Mouse (Mus musculus): Measurements from ENCODE around the gene Tgfbr3. TPM values are rescaled to one million over a fixed set of nuclear protein-coding genes. Genes with fewer than 3 reads are reported as not detected.

Tgfbr3 gene
- polyA plus RNA-seq, 1 experiment from 2014 or later = 12.4 TPM

DNA sequence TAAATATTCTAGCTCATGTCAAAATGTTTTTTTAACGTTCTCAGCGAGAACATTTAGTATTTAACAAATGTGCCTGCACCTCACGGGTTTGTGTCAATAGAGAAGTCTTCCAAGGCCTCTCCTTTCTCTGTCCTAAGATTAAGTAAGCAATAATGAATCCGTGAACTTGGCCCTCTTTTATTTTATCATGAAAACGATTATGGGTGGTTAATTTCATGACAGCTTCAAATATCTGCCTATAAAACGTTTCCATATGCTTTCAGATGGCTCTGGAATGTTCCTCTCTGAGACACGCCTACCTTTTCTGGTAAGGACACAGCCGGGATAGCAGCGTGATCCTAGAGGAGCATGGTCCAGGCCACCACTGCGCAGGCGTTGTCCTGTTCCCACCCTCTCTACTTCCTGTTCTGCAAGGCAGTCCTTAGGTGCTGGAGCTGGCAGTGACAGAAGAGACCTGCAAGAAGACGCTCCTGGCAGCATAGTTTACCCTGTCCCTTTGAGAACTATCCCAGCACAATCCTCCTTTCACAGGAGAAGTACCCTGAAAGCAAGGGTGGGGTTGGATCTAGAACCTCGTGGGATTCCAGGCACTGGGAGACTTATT is 214.3 kb downstream of the Tgfbr3 start:
- Histone ChIP-seq H3K36me3 (ENCODE audit: control insufficient read depth, insufficient read depth, low read length) (no peaks in the 10 kb centered on the region), H3K27ac (replicated peaks; ENCODE audit: low read depth, low read length) (no peak overlapping the region)
- no peak for DNase-seq (ENCODE audit: low spot score)

DNA sequence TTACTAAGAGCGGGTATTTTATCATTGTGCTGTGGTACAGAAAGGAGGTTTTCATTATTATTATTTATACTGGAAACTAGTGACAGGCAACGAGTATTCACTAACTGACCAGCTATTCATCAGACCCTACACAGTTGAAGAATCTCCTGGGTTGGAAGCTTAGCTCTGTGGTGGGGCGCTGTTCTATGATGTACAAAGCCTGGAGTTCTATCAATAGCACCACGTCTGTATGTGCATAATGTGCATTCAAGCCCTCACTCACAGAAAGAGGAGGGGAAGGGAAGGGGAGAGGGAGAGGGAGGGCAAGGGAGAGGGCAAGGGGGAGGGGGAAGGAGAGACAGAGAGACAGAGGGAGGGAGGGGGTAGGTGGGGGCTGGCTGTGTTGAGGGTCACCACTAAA is 215.1 kb downstream of the Tgfbr3 start:
- 68% methylated on average over 4 of the region's 4 CpGs for WGBS
- H3K4me1 ChIP-seq (ENCODE audit: control insufficient read depth, insufficient read depth, low read length) = no peaks in the 10 kb centered on the region
- no peaks in the 10 kb centered on the region for H3K9me3 ChIP-seq (ENCODE audit: control insufficient read depth, low read length)
- H3K36me3 ChIP-seq (ENCODE audit: control insufficient read depth, insufficient read depth, low read length) = no peaks in the 10 kb centered on the region
- no peak overlapping the region for H3K4me3 ChIP-seq (ENCODE audit: low read depth, low read length)
- no peak overlapping the region for H3K4me2 ChIP-seq (ENCODE audit: low read depth, severe bottlenecking)
- H3K27ac ChIP-seq (replicated peaks; ENCODE audit: low read depth, low read length) = no peak overlapping the region
- no peak for ATAC-seq (ENCODE audit: insufficient number of reproducible peaks, low FRiP score, low TSS enrichment, low read depth)
- no peak for DNase-seq (ENCODE audit: low spot score)
- no peak overlapping the region for H3K9ac ChIP-seq (ENCODE audit: low read length)
- no peaks in the 10 kb centered on the region for H3K27me3 ChIP-seq (ENCODE audit: control insufficient read depth, insufficient read depth, low read length)

More for the DNA sequence above, 214.3 kb downstream of the Tgfbr3 start:
- ATAC-seq (ENCODE audit: insufficient number of reproducible peaks, low FRiP score, low TSS enrichment, low read depth) = no peak
- Histone ChIP-seq H3K4me3 (ENCODE audit: low read depth, low read length) (no peak overlapping the region), H3K4me1 (ENCODE audit: control insufficient read depth, insufficient read depth, low read length) (no peaks in the 10 kb centered on the region), H3K27me3 (ENCODE audit: control insufficient read depth, insufficient read depth, low read length) (no peaks in the 10 kb centered on the region), H3K9me3 (ENCODE audit: control insufficient read depth, low read length) (no peaks in the 10 kb centered on the region), H3K9ac (ENCODE audit: low read length) (no peak overlapping the region), H3K4me2 (ENCODE audit: low read depth, severe bottlenecking) (no peak overlapping the region)
- 82% methylated on average over 13 of the region's 13 CpGs for WGBS

DNA sequence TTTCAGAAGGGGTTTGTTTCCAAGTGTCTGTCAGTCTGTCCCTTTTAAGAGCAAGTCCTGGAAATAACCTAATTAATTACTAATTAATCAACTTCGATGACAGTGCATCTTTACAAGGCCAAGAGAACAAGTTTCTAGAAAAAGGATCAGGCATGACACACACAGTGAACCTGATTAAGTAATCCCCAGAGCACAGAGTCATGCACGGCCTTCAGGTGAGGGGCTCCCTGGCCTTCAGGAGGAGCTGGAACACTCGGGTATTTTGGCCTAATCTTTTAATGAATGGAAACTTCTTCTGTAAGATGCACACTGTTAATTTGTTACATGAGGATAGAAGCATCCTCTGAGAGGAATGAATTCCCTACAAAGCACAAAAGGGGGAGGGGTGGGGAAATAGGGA is 215.9 kb downstream of the Tgfbr3 start:
- DNase-seq (ENCODE audit: low spot score) (no peak), ATAC-seq (ENCODE audit: insufficient number of reproducible peaks, low FRiP score, low TSS enrichment, low read depth) (no peak)
- Histone ChIP-seq H3K27ac (replicated peaks; ENCODE audit: low read depth, low read length) (no peak overlapping the region), H3K4me3 (ENCODE audit: low read depth, low read length) (no peak overlapping the region), H3K27me3 (ENCODE audit: control insufficient read depth, insufficient read depth, low read length) (no peaks in the 10 kb centered on the region), H3K36me3 (ENCODE audit: control insufficient read depth, insufficient read depth, low read length) (no peaks in the 10 kb centered on the region), H3K4me2 (ENCODE audit: low read depth, severe bottlenecking) (no peak overlapping the region), H3K4me1 (ENCODE audit: control insufficient read depth, insufficient read depth, low read length) (no peaks in the 10 kb centered on the region), H3K9me3 (ENCODE audit: control insufficient read depth, low read length) (no peaks in the 10 kb centered on the region), H3K9ac (ENCODE audit: low read length) (no peak overlapping the region)
- 68% methylated on average over 3 of the region's 3 CpGs for WGBS

GRCm38 (mm10) chr5:107068146-107068545 is 221.3 kb downstream of the Tgfbr3 start:
- no peaks in the 10 kb centered on the region for H3K27me3 ChIP-seq (ENCODE audit: control insufficient read depth, insufficient read depth, low read length)
- H3K4me2 ChIP-seq (ENCODE audit: low read depth, severe bottlenecking) = no peak overlapping the region
- H3K27ac ChIP-seq (replicated peaks; ENCODE audit: low read depth, low read length) = no peak overlapping the region
- no peaks in the 10 kb centered on the region for H3K4me1 ChIP-seq (ENCODE audit: control insufficient read depth, insufficient read depth, low read length)
- no peak for DNase-seq (ENCODE audit: low spot score)
- WGBS = 88% methylated on average over 5 of the region's 5 CpGs
- no peak overlapping the region for H3K9ac ChIP-seq (ENCODE audit: low read length)
- no peak for ATAC-seq (ENCODE audit: insufficient number of reproducible peaks, low FRiP score, low TSS enrichment, low read depth)
- H3K36me3 ChIP-seq (ENCODE audit: control insufficient read depth, insufficient read depth, low read length) = no peaks in the 10 kb centered on the region
- no peak overlapping the region for H3K4me3 ChIP-seq (ENCODE audit: low read depth, low read length)
- H3K9me3 ChIP-seq (ENCODE audit: control insufficient read depth, low read length) = no peaks in the 10 kb centered on the region

DNA sequence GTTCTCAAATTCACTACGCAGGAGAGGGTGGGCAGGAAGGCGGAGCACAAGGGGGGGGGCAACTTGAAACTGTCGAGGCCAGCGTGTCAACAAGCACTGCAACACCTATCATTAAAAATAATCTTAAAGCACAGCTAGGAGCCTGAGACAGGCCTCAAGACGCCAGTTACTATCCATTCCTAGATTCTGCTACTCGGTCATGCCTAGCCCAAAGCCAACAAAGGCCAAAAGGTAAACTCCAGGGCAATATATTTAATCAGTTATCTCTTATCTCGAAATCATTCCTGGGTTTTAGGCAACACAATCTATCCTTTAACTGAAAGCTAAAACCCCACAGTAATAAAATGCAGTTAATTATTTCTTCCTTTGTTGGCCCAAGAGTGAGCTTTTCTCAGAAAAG is 221.9 kb downstream of the Tgfbr3 start:
- Histone ChIP-seq H3K4me3 (ENCODE audit: low read depth, low read length) (no peak overlapping the region), H3K9ac (ENCODE audit: low read length) (no peak overlapping the region), H3K4me1 (ENCODE audit: control insufficient read depth, insufficient read depth, low read length) (no peaks in the 10 kb centered on the region), H3K9me3 (ENCODE audit: control insufficient read depth, low read length) (no peaks in the 10 kb centered on the region), H3K36me3 (ENCODE audit: control insufficient read depth, insufficient read depth, low read length) (no peaks in the 10 kb centered on the region), H3K27me3 (ENCODE audit: control insufficient read depth, insufficient read depth, low read length) (no peaks in the 10 kb centered on the region), H3K27ac (replicated peaks; ENCODE audit: low read depth, low read length) (no peak overlapping the region), H3K4me2 (ENCODE audit: low read depth, severe bottlenecking) (no peak overlapping the region)
- DNase-seq (ENCODE audit: low spot score) = no peak
- ATAC-seq (ENCODE audit: insufficient number of reproducible peaks, low FRiP score, low TSS enrichment, low read depth) = no peak
- WGBS = 74% methylated on average over 7 of the region's 7 CpGs

- H3K9ac ChIP-seq (ENCODE audit: low read length) = no peak overlapping the region
- no peak overlapping the region for H3K4me2 ChIP-seq (ENCODE audit: low read depth, severe bottlenecking)
- 80% methylated on average over 5 of the region's 5 CpGs for WGBS
- H3K27ac ChIP-seq (replicated peaks; ENCODE audit: low read depth, low read length) = no peak overlapping the region
- H3K36me3 ChIP-seq (ENCODE audit: control insufficient read depth, insufficient read depth, low read length) = no peaks in the 10 kb centered on the region
- no peak overlapping the region for H3K4me3 ChIP-seq (ENCODE audit: low read depth, low read length)
- H3K9me3 ChIP-seq (ENCODE audit: control insufficient read depth, low read length) = peaks cover 3% of the 10 kb centered on the region; the same call in 1 of the 2 replicates
- no peaks in the 10 kb centered on the region for H3K27me3 ChIP-seq (ENCODE audit: control insufficient read depth, insufficient read depth, low read length)
- DNase-seq (ENCODE audit: low spot score) (peak; percentile 18), ATAC-seq (ENCODE audit: insufficient number of reproducible peaks, low FRiP score, low TSS enrichment, low read depth) (no peak)
- H3K4me1 ChIP-seq (ENCODE audit: control insufficient read depth, insufficient read depth, low read length) = no peaks in the 10 kb centered on the region
Observed at GRCm38 (mm10) chr5:107064922-107065321, 224.5 kb downstream of the Tgfbr3 start.

DNA sequence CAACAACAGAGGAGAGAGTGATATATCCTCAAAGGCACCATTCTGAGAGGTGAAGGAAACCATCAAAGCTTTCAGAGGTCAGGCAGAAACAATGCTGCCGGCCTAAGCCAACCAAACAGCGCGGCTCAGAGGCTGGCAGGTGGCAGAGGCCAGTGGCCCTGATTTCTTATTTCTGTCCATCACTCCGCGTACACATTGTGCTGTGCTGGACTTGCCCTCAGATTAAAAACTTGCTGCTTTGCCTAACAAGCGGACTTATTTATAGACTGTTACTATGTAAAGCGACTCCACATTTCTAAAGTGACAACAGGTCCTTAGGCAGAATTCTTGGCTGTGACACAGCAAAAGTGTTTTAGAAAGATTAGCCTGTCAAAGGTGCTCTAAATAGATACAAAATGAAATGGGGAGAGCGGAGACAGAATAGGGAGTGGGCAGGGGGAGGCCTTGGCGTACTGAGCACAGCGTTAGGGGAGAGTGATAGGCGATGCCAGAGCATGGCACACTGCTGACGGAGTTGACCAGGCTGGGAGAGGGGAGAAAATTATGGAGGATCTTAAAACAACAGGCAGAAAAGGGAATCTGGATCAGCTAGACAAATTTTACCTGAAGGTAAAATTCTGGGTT is 227.1 kb downstream of the Tgfbr3 start:
- Histone ChIP-seq H3K4me2 (ENCODE audit: low read depth, severe bottlenecking) (no peak overlapping the region), H3K4me3 (ENCODE audit: low read depth, low read length) (no peak overlapping the region), H3K9me3 (ENCODE audit: control insufficient read depth, low read length) (peaks cover 3% of the 10 kb centered on the region; the same call in 1 of the 2 replicates), H3K27me3 (ENCODE audit: control insufficient read depth, insufficient read depth, low read length) (no peaks in the 10 kb centered on the region), H3K27ac (replicated peaks; ENCODE audit: low read depth, low read length) (no peak overlapping the region), H3K9ac (ENCODE audit: low read length) (no peak overlapping the region), H3K4me1 (ENCODE audit: control insufficient read depth, insufficient read depth, low read length) (no peaks in the 10 kb centered on the region), H3K36me3 (ENCODE audit: control insufficient read depth, insufficient read depth, low read length) (no peaks in the 10 kb centered on the region)
- DNase-seq (ENCODE audit: low spot score) (no peak), ATAC-seq (ENCODE audit: insufficient number of reproducible peaks, low FRiP score, low TSS enrichment, low read depth) (no peak)
- 82% methylated on average over 12 of the region's 12 CpGs for WGBS

DNA sequence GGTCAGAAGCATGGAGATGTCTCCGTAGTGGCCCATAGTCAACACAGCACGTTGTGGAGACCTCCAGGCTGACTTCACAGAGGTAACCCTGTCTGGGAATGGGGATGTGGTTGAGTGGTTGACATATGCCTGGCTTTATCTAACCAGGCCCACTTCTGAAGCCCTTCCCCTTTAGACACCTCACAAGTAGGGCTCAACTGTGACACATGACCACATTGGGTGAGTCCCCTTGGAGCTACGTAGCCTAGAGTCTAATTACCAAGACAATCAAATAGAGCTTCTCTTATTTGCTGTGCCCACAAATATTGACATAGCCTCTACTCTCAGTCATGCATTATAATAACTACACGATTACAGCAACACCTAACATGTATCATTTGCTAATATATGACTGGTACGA is 229.9 kb downstream of the Tgfbr3 start:
- no peaks in the 10 kb centered on the region for H3K27me3 ChIP-seq (ENCODE audit: control insufficient read depth, insufficient read depth, low read length)
- DNase-seq (ENCODE audit: low spot score) = no peak
- no peak overlapping the region for H3K27ac ChIP-seq (replicated peaks; ENCODE audit: low read depth, low read length)
- no peak overlapping the region for H3K9ac ChIP-seq (ENCODE audit: low read length)
- peaks cover 3% of the 10 kb centered on the region; the same call in 1 of the 2 replicates for H3K9me3 ChIP-seq (ENCODE audit: control insufficient read depth, low read length)
- H3K4me2 ChIP-seq (ENCODE audit: low read depth, severe bottlenecking) = no peak overlapping the region
- ATAC-seq (ENCODE audit: insufficient number of reproducible peaks, low FRiP score, low TSS enrichment, low read depth) = no peak
- H3K36me3 ChIP-seq (ENCODE audit: control insufficient read depth, insufficient read depth, low read length) = no peaks in the 10 kb centered on the region
- H3K4me3 ChIP-seq (ENCODE audit: low read depth, low read length) = no peak overlapping the region
- H3K4me1 ChIP-seq (ENCODE audit: control insufficient read depth, insufficient read depth, low read length) = peaks cover 10% of the 10 kb centered on the region; the same call in 1 of the 2 replicates
- WGBS = 88% methylated on average over 5 of the region's 5 CpGs
